Mouse (Mus musculus) embryonic fibroblast, embryonic 13.5 days (primary cell): ENCODE measurements at regions not wholly inside any gene's neighbourhood (a gene's known extent, or its start where the extent isn't known, plus 50 kb on each side); places are given as distances from the start of the nearest gene placed in this dataset.

ENCODE experiments used
- CTCF ChIP-seq: IDR thresholded peaks from 2 replicates; pipeline ENCODE4 v1.5.1; 2011; ENCODE audit warnings: mild to moderate bottlenecking, control low read depth, low read length, moderate library complexity, borderline replicate concordance; ENCODE audit not compliant: insufficient read depth
- POLR2A ChIP-seq: IDR thresholded peaks from 2 replicates; pipeline ENCODE4 v1.6.1; 2011; ENCODE audit warnings: low read depth, mild to moderate bottlenecking, control low read depth, low read length, moderate library complexity

GRCm38 (mm10) chr8:23580701-23581100 lies 1145.0 kb downstream of the Adam3 start:
- TF ChIP-seq CTCF (no peak), POLR2A (no peak)
